Mouse (Mus musculus) midbrain, embryonic 14.5 days (tissue): ENCODE measurements around the gene Eif4g3. TPM values are rescaled to one million over a fixed set of nuclear protein-coding genes. Genes with fewer than 3 reads are reported as not detected.

Source experiments
- ATAC-seq: fragments of 200-750 bp; cut with Nextera tagmentation; 2 replicates; pipeline ENCODE4 v1.8.0; 2017; ENCODE audit warnings: moderate number of reproducible peaks, moderate library complexity; ENCODE audit not compliant: low FRiP score, low TSS enrichment
- DNase-seq: peaks from one replicate; pipeline ENCODE4 v3.0.0-alpha.2; 2015
- H3K27ac ChIP-seq: fragments of 300-500 bp; sonication (generic); replicated peaks from 2 replicates; pipeline ENCODE4 v1.5.1; 2014; ENCODE audit warnings: mild to moderate bottlenecking, low read depth, low read length, moderate library complexity
- H3K27me3 ChIP-seq: fragments of 300-500 bp; sonication (generic); 2 replicates; pipeline ENCODE4 v1.6.1; 2014; ENCODE audit warnings: low read length, control low read depth, mixed read lengths; ENCODE audit not compliant: control insufficient read depth, insufficient read depth
- H3K36me3 ChIP-seq: fragments of 300-500 bp; sonication (generic); 2 replicates; pipeline ENCODE4 v1.6.1; 2014; ENCODE audit warnings: low read length, control low read depth; ENCODE audit not compliant: control insufficient read depth, insufficient read depth
- H3K4me1 ChIP-seq: fragments of 300-500 bp; sonication (generic); 2 replicates; pipeline ENCODE4 v1.6.1; 2014; ENCODE audit warnings: mild to moderate bottlenecking, antibody characterized with exemption, low read length, control low read depth; ENCODE audit not compliant: control insufficient read depth, insufficient read depth
- H3K4me2 ChIP-seq: fragments of 300-500 bp; sonication (generic); 2 replicates; pipeline ENCODE4 v1.6.1; 2014; ENCODE audit warnings: mild to moderate bottlenecking, low read length, moderate library complexity
- H3K4me3 ChIP-seq: fragments of 300-500 bp; sonication (generic); replicated peaks from 2 replicates; pipeline ENCODE4 v1.5.1; 2014; ENCODE audit warnings: low read depth, low read length
- H3K9ac ChIP-seq: fragments of 300-500 bp; sonication (generic); replicated peaks from 2 replicates; pipeline ENCODE4 v1.6.1; 2014; ENCODE audit warnings: mild to moderate bottlenecking, low read length, moderate library complexity
- H3K9me3 ChIP-seq: fragments of 300-500 bp; sonication (generic); 2 replicates; pipeline ENCODE4 v1.6.1; 2016; ENCODE audit warnings: low read length, control low read depth, mixed read lengths; ENCODE audit not compliant: control insufficient read depth
- WGBS: fragments of 180-500 bp; shearing (Covaris S2); extraction: QIAGEN DNeasy Blood & Tissue Kit; methylation state at CpG from one replicate; pipeline ENCODE4 v1.1.7; 2014; 5-methylcytosine and 5-hydroxymethylcytosine counted together
- polyA plus RNA-seq: library from polyadenylated mRNA; unstranded; fragments of >200 nt; fragmentation: Nextera tagmentation; extraction: Ambion mirVana; gene quantifications from 2 replicates; pipeline ENCODE4 v1.2.1, GENCODE M21; 2014

Gene Eif4g3
- polyA plus RNA-seq, 1 experiment from 2014 or later, result 63.0 TPM

DNA sequence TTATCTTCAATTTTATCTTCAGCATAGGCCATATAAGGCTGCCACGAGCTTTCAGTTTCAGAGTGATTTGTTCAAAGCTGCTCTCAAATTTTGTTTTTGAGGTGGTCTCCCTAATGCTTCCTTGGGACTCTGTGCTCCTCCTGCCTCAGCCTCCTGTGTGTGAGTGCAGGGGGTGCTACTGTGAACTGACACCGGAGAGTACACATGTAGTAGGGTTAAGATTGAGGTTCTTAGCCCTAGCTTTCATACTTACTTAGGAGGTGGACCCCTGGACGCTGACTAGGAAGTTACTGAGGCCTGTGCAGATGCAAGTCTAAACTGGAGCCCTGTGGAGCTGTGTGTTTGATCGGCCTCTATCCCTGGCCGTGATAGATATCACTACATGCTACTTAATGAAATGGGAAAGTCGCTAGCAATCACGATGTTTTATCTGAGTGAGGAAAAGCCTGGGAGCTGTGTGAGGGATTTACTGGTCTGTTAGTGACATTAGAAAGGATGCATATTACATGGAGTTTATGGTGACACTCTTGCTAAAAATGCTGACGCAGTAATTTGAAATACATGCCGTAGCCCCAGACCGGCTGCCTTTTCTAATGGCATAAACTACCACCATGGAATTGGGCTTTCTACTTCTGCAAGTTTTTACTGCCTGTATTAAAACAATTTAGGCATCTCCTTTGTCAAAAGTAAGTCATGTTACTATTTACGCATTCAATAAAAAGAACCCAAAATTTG lies 225.3 kb downstream of the Eif4g3 start:
- H3K27ac ChIP-seq, result 0 out of 2 replicates have a peak overlapping the region, but pooled peaks have one; percentile 100
- peak overlapping the region; percentile 94 for H3K4me3 ChIP-seq
- H3K36me3 ChIP-seq, result peaks cover 20% of the 10 kb centered on the region
- H3K27me3 ChIP-seq, result no peaks in the 10 kb centered on the region
- peak overlapping the region; percentile 92 for H3K4me2 ChIP-seq
- no peaks in the 10 kb centered on the region for H3K9me3 ChIP-seq
- ATAC-seq (no peak), DNase-seq (no peak)
- peaks cover 23% of the 10 kb centered on the region for H3K4me1 ChIP-seq
- peak overlapping the region; percentile 99 for H3K9ac ChIP-seq
- WGBS, result 80% methylated on average over 11 of the region's 11 CpGs

- no peak for ATAC-seq
- Histone ChIP-seq H3K36me3 (peaks cover 32% of the 10 kb centered on the region), H3K27me3 (no peaks in the 10 kb centered on the region), H3K4me1 (peaks cover 23% of the 10 kb centered on the region), H3K27ac (no peak overlapping the region), H3K4me3 (no peak overlapping the region), H3K4me2 (no peak overlapping the region), H3K9ac (no peak overlapping the region), H3K9me3 (no peaks in the 10 kb centered on the region)
- DNase-seq, result no peak
- WGBS, result 89% methylated on average over 5 of the region's 5 CpGs
Observed at GRCm38 (mm10) chr4:138219331-138219730, 226.5 kb downstream of the Eif4g3 start.

GRCm38 (mm10) chr4:138220761-138221160 lies 227.9 kb downstream of the Eif4g3 start:
- H3K4me1 ChIP-seq, result peaks cover 19% of the 10 kb centered on the region
- H3K9ac ChIP-seq, result no peak overlapping the region
- ATAC-seq, result no peak
- H3K4me2 ChIP-seq, result no peak overlapping the region
- no peaks in the 10 kb centered on the region for H3K27me3 ChIP-seq
- H3K4me3 ChIP-seq, result no peak overlapping the region
- H3K27ac ChIP-seq, result no peak overlapping the region
- WGBS, result 92% methylated on average over 7 of the region's 7 CpGs
- peaks cover 46% of the 10 kb centered on the region for H3K36me3 ChIP-seq
- no peaks in the 10 kb centered on the region for H3K9me3 ChIP-seq
- DNase-seq, result no peak

GRCm38 (mm10) chr4:138221406-138221805 lies 228.6 kb downstream of the Eif4g3 start:
- Histone ChIP-seq H3K36me3 (peaks cover 52% of the 10 kb centered on the region), H3K27me3 (no peaks in the 10 kb centered on the region), H3K4me3 (no peak overlapping the region), H3K4me2 (no peak overlapping the region), H3K9me3 (no peaks in the 10 kb centered on the region), H3K27ac (no peak overlapping the region), H3K4me1 (peaks cover 19% of the 10 kb centered on the region; the same call in 1 of the 2 replicates), H3K9ac (no peak overlapping the region)
- ATAC-seq (no peak), DNase-seq (no peak)
- 93% methylated on average over 5 of the region's 5 CpGs for WGBS

GRCm38 (mm10) chr4:138222396-138222795 lies 229.6 kb downstream of the Eif4g3 start:
- H3K27me3 ChIP-seq, result no peaks in the 10 kb centered on the region
- peaks cover 19% of the 10 kb centered on the region; the same call in 1 of the 2 replicates for H3K4me1 ChIP-seq
- H3K4me3 ChIP-seq, result no peak overlapping the region
- ATAC-seq (no peak), DNase-seq (no peak)
- no peaks in the 10 kb centered on the region for H3K9me3 ChIP-seq
- WGBS, result 91% methylated on average over 5 of the region's 5 CpGs
- H3K36me3 ChIP-seq, result peaks cover 60% of the 10 kb centered on the region
- H3K4me2 ChIP-seq, result no peak overlapping the region
- no peak overlapping the region for H3K27ac ChIP-seq
- no peak overlapping the region for H3K9ac ChIP-seq

GRCm38 (mm10) chr4:138223623-138224022 lies 230.8 kb downstream of the Eif4g3 start:
- Histone ChIP-seq H3K4me2 (no peak overlapping the region), H3K36me3 (peaks cover 69% of the 10 kb centered on the region), H3K4me3 (no peak overlapping the region), H3K4me1 (peaks cover 11% of the 10 kb centered on the region; the same call in 1 of the 2 replicates), H3K9me3 (no peaks in the 10 kb centered on the region), H3K27me3 (no peaks in the 10 kb centered on the region), H3K9ac (no peak overlapping the region), H3K27ac (no peak overlapping the region)
- DNase-seq (no peak), ATAC-seq (no peak)
- 92% methylated on average over 10 of the region's 10 CpGs for WGBS

- H3K27ac ChIP-seq, result 0 out of 2 replicates have a peak overlapping the region, but pooled peaks have one; percentile 9
- H3K4me1 ChIP-seq, result peaks cover 21% of the 10 kb centered on the region
- DNase-seq (peak; percentile 34), ATAC-seq (no peak)
- H3K4me2 ChIP-seq, result no peak overlapping the region
- no peak overlapping the region for H3K4me3 ChIP-seq
- H3K9me3 ChIP-seq, result no peaks in the 10 kb centered on the region
- peaks cover 50% of the 10 kb centered on the region for H3K36me3 ChIP-seq
- 64% methylated on average over 27 of the region's 27 CpGs for WGBS
- H3K27me3 ChIP-seq, result peaks cover 5% of the 10 kb centered on the region; the same call in 1 of the 2 replicates
- no peak overlapping the region for H3K9ac ChIP-seq
Observed at GRCm38 (mm10) chr4:138246756-138247665, 254.2 kb downstream of the Eif4g3 start.

- Histone ChIP-seq H3K4me2 (peak within 1 kb of the TSS; percentile 95), H3K27ac (peak within 1 kb of the TSS; percentile 60), H3K27me3 (peaks cover 10% of the 10 kb centered on the region; the same call in 1 of the 2 replicates), H3K36me3 (peaks cover 18% of the 10 kb centered on the region), H3K4me3 (peak within 1 kb of the TSS; percentile 58), H3K9ac (peak within 1 kb of the TSS; percentile 63), H3K4me1 (peaks cover 30% of the 10 kb centered on the region), H3K9me3 (no peaks in the 10 kb centered on the region)
- DNase-seq (peak; percentile 93), ATAC-seq (peak; percentile 90)
- under 1% methylated on average over 74 of the region's 74 CpGs for WGBS
Observed at GRCm38 (mm10) chr4:138250088-138250960, 257.5 kb downstream of the Eif4g3 start, which contains the start of the genes Sh2d5 and Kif17. Gene Sh2d5, plus strand, starts transcription at chr4:138250403. Gene Kif17, plus strand, starts transcription at chr4:138250435.
